Mouse (Mus musculus): Measurements from ENCODE around the gene 4933412E24Rik.

Gene 4933412E24Rik

DNA sequence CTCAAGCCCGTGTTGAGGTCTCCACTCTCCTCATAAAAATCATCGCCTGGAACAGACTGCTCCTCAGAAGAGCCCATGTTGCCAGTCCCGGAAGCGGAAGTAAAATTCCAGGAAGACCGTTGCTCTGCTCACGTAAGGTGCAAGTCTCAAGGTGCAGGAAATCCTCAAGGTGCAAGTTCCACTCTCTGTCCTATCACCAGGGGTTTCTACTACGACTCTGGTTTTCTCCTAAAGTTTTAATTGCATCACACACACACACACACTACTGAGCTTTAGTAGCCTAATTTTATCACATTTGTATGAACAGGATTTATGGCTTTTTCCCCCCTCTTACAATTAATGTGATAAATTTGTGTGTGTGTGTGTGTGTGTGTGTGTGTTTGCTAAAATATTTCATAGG, at the start of gene 4933412E24Rik:
Gene 4933412E24Rik (minus strand): TSS at position 101 of the 400 bp plus-strand sequence.
- no peak for DNase-seq (ENCODE audit: low spot score)

DNA sequence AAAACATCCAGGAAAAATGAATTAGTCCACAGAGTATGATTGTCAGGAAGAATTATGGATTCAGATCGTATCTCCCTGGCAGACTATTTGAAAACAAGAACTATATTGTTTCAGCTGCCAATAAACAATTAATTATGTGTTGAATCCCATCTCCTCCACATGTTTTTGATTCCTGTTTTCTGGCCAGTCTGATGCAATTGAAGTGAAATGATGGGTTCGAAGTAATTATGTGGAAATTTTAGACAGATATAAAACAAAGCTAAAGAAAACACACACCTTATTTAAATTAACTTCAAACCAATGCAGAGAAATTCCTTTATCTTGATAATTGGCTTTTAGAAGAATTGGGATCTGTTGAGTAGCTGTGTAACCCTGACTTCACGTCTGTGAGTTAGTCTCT, 14.3 kb upstream of the 4933412E24Rik start:
- no peak for DNase-seq (ENCODE audit: low spot score)

DNA sequence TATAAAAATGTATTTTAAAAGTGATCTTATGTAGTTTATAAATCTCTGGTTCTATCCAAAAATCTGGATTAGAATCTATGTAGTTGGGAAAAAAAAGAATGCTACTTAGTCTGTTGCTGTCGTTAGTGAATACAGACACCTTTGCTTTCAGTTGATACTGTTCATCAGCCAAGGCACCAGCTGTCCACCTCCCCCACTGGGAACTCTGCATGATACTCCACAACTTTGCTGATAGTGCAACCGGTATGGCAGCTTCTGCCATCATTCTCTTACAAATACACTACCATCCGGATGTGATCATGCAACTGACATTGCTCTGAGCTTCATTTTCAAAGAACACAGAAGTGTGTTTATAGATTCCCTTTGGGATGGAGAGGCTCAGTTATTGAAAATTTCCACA, 4.8 kb upstream of the 4933412E24Rik start:
- no peak for DNase-seq (ENCODE audit: low spot score)

DNA sequence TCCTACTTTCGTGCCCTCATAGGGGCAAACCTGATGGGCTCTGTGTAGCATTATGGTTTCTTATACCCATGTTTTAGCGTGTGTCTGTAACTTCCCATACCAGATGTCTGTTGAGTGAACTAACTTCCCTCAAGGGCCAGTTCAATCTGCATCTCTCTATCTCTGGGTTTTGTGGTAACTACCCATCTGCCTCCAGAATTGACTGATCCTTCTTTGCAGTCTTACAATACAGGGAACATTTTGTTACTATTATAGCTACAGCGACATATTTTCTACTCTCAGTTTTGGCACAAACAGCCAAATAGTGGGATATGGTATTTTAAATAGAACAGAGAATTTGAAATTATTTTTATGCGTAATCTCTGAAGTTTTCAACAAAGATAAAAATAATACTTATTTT, 6.2 kb downstream of the 4933412E24Rik start:
- no peak for DNase-seq (ENCODE audit: low spot score)

DNA sequence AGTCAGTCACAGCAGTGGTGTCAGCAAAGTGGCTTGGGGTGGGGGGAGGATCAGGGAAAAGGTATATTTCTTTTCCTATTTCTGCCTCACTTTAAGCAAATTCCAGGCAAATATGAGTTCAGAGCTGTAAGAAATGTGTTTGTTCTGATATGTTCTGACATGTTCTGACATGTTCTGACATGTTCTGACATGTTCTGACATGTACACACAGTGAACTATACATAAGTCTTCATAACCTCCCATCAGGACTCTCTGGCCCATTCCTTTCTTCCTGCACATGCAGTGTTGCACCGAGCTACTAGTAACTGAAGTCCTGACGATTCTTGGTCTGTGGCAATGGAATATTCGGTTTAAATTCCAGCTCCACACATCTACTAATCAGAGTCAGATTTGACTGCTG, 6.8 kb downstream of the 4933412E24Rik start:
- DNase-seq (ENCODE audit: low spot score) = no peak

DNA sequence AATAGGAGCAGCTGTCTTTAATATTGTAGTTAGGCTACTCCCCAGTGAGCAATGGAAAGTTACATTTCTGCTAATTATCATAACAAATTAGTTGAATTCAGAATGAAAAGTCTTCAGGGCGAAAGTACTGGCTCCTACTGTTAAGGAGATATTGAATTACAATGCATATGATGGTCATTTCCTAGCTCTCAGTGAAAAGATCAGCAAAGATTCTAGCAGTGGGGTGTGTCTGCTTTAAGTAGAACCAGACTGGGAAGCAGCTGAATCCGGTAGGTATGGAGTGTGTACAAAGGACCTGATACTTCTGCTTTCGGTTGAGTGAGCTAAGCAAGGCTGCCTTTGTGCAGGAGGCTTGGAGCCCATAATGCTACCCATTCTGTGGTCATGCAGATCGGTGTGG, 32.6 kb downstream of the 4933412E24Rik start:
- DNase-seq (ENCODE audit: low spot score) = no peak

DNA sequence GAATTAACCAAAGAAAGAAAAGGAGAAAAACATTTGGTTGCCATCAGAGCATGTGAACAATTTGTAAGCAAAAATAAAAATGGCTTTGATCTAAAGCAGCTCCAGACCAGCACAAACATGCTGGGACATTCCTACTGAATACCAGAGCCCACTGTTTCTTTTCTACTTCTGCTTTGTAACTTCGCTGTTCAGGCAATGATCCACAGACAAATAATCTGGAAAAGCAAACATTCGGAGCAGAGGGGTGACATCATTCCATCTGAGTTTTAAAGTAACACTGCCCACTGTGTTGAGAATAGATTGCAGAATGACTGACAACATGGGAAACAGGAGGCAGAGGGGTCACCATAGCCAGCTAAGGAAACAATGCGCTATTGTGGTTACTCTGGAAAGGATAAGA, 41.1 kb downstream of the 4933412E24Rik start:
- no peak for DNase-seq (ENCODE audit: low spot score)

DNA sequence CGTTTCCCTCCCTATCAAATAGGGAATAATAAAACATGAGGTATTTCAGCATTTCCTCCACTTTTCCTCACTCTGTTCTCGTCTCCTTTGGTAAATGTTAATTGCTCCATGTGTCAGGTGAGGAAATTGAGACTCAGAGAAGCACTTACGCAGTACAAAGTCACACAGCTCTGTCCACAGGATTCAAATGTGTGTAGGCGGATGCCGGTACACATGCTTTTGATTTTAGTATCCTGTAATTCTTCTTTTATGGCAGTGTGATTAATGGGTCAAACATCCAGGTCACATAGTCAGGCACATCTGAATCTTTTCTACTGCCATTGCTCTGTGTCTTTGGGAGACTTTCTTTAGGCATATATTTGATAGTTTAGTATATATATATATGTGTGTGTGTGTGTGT, 41.8 kb downstream of the 4933412E24Rik start:
- no peak for DNase-seq (ENCODE audit: low spot score)

DNA sequence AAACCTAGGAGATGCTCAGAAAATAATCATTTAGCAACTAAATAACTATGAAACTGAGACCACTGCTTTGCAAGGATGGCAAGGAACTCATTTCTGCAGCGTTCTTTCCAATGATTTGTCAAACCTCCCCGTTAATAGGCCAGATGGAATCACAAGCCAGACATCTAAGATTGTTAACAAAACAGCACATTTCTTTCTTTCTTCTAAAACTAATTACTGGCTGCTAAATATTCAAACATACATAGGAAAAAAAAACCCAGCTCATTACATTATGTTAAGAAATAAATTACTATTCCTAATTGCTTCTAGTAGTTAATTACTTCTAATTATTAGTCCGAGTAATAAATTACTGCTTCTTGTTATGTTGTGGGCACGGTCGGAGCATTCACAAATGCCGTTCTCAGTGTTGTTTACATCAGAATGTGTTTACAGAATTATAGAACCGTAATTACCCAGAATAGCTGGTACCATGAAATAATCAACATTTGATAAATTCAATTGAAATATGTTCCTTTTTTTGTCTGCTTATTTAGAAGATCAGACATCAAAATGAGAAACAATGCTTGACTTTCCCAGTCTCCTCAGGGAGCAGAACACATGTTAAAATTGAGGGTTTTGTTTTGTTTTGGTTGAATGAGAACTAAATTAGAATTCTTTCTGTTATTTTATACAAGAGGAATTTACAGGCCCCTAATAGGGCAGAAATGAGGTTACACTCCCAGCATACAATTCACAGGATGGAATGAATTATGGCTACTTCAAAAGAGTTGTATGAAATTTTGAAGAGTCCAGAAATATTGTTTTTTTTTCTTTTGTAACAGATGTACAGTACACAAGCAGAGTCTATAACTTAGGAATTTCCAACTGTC, 42.5 kb downstream of the 4933412E24Rik start:
- DNase-seq (ENCODE audit: low spot score) = no peak

All from spleen, adult 12 weeks (tissue).